Mouse (Mus musculus) bone marrow, adult 2 months (tissue): ENCODE results near the gene Mpdu1. TPM values are rescaled to one million over a fixed set of nuclear protein-coding genes. Genes with fewer than 3 reads are reported as not detected.
A peak's percentile ranks its signal among the peaks of the same experiment; 100 is the strongest.

Experiments
- H3K27ac ChIP-seq: fragments of 200-500 bp; 2 replicates; pipeline ENCODE4 v1.5.1; 2012; ENCODE audit warnings: low read depth, mild to moderate bottlenecking, control low read depth, inconsistent platforms, low read length; ENCODE audit not compliant: control insufficient read depth, poor library complexity, insufficient read depth
- H3K4me1 ChIP-seq: fragments of 200-500 bp; 2 replicates; pipeline ENCODE4 v1.6.1; 2011; ENCODE audit warnings: low read length; ENCODE audit not compliant: control insufficient read depth, insufficient read depth
- H3K4me3 ChIP-seq: fragments of 200-500 bp; replicated peaks from 2 replicates; pipeline ENCODE3; 2011; ENCODE audit warnings: mild to moderate bottlenecking, low read depth, low read length, control low read depth; ENCODE audit not compliant: control insufficient read depth
- CTCF ChIP-seq: fragments of 200-500 bp; IDR thresholded peaks from 2 replicates; pipeline ENCODE4 v1.5.1; 2011; ENCODE audit warnings: low read length, control low read depth; ENCODE audit not compliant: control insufficient read depth, insufficient read depth
- POLR2A ChIP-seq: fragments of 200-500 bp; IDR thresholded peaks from 2 replicates; pipeline ENCODE4 v1.6.1; 2011; ENCODE audit warnings: low read depth, mild to moderate bottlenecking, control low read depth, low read length, borderline replicate concordance; ENCODE audit not compliant: control insufficient read depth
- WGBS: fragments of 180-500 bp; shearing (Covaris S2); methylation state at CpG from one replicate; pipeline ENCODE4 v1.1.7; 2018; 5-methylcytosine and 5-hydroxymethylcytosine counted together
- polyA plus RNA-seq: library from polyadenylated mRNA; stranded (reverse); fragments of >200 nt; gene quantifications from 2 replicates; pipeline ENCODE4 v1.2.4, GENCODE M21; 2011; ENCODE audit warnings: low replicate concordance; ENCODE audit not compliant: missing spikeins, insufficient read depth, insufficient read length

Mpdu1 gene
- polyA plus RNA-seq, 1 experiment: 109 TPM

GRCm38 (mm10) chr11:69680136-69680855 is 17.9 kb upstream of the Mpdu1 start:
- Histone ChIP-seq H3K27ac (no peak overlapping the region), H3K4me1 (no peaks in the 10 kb centered on the region; the same call in 1 of the 2 replicates), H3K4me3 (no peak overlapping the region)
- TF ChIP-seq POLR2A (no peak), CTCF (no peak)
- 81% methylated on average over 30 of the region's 30 CpGs for WGBS

GRCm38 (mm10) chr11:69679144-69679543 is 16.7 kb upstream of the Mpdu1 start:
- WGBS: 75% methylated on average over 2 of the region's 2 CpGs
- TF ChIP-seq POLR2A (no peak), CTCF (no peak)
- H3K4me3 ChIP-seq: no peak overlapping the region
- H3K4me1 ChIP-seq: no peaks in the 10 kb centered on the region; the same call in 1 of the 2 replicates
- no peak overlapping the region for H3K27ac ChIP-seq

GRCm38 (mm10) chr11:69672211-69672706 is 9.8 kb upstream of the Mpdu1 start, which contains the start of gene Eif4a1:
Gene Eif4a1, minus strand, starts transcription at chr11:69672423.
- H3K4me1 ChIP-seq: no peaks in the 10 kb centered on the region; the same call in 1 of the 2 replicates
- peak within 1 kb of the TSS; percentile 99 for H3K4me3 ChIP-seq
- WGBS: under 1% methylated on average over 36 of the region's 36 CpGs
- TF ChIP-seq POLR2A (peak; percentile 86), CTCF (no peak)
- peak within 1 kb of the TSS; percentile 98 for H3K27ac ChIP-seq

GRCm38 (mm10) chr11:69671726-69672124 is 9.3 kb upstream of the Mpdu1 start:
- Histone ChIP-seq H3K4me1 (no peaks in the 10 kb centered on the region; the same call in 1 of the 2 replicates), H3K4me3 (peak overlapping the region; percentile 99), H3K27ac (peak overlapping the region; percentile 98)
- no peak for TF ChIP-seq CTCF
- no peak for TF ChIP-seq POLR2A
- under 1% methylated on average over 43 of the region's 43 CpGs for WGBS

- WGBS: under 1% methylated on average over 61 of the region's 61 CpGs
- TF ChIP-seq CTCF: peak; percentile 17; the same call in 1 of the 2 replicates
- peak; percentile 66; the same call in 1 of the 2 replicates for TF ChIP-seq POLR2A
- H3K27ac ChIP-seq: peak overlapping the region; percentile 98
- H3K4me1 ChIP-seq: no peaks in the 10 kb centered on the region; the same call in 1 of the 2 replicates
- peak overlapping the region; percentile 99 for H3K4me3 ChIP-seq
These were observed 8.6 kb upstream of the Mpdu1 start for GRCm38 (mm10) chr11:69670786-69671725.

GRCm38 (mm10) chr11:69666665-69667005 is 4.2 kb upstream of the Mpdu1 start:
- 81% methylated on average over 3 of the region's 3 CpGs for WGBS
- Histone ChIP-seq H3K4me1 (peaks cover 3% of the 10 kb centered on the region; the same call in 1 of the 2 replicates), H3K27ac (peak overlapping the region; percentile 39; the same call in 1 of the 2 replicates), H3K4me3 (no peak overlapping the region)
- no peak for TF ChIP-seq POLR2A
- no peak for TF ChIP-seq CTCF

- H3K4me1 ChIP-seq: peaks cover 3% of the 10 kb centered on the region; the same call in 1 of the 2 replicates
- H3K27ac ChIP-seq: peak within 1 kb of the TSS; percentile 73
- WGBS: 21% methylated on average over 7 of the region's 7 CpGs
- H3K4me3 ChIP-seq: peak within 1 kb of the TSS; percentile 56
- TF ChIP-seq POLR2A (0 out of 2 replicates have a peak, but pooled peaks have one; percentile 10), CTCF (no peak)
These were observed 3.7 kb upstream of the Mpdu1 start, which contains the start of gene Cd68 for GRCm38 (mm10) chr11:69665961-69666664. Gene Cd68, minus strand, starts transcription at chr11:69666153.
